Mouse (Mus musculus): ENCODE data around the gene Fgfr2. TPM values are rescaled to one million over a fixed set of nuclear protein-coding genes. Genes with fewer than 3 reads are reported as not detected.
A peak's percentile ranks its signal among the peaks of the same experiment; 100 is the strongest.

The Fgfr2 gene
- total RNA-seq, 2 experiments from 2014 or later: 1.7 to 3.7 TPM

DNA sequence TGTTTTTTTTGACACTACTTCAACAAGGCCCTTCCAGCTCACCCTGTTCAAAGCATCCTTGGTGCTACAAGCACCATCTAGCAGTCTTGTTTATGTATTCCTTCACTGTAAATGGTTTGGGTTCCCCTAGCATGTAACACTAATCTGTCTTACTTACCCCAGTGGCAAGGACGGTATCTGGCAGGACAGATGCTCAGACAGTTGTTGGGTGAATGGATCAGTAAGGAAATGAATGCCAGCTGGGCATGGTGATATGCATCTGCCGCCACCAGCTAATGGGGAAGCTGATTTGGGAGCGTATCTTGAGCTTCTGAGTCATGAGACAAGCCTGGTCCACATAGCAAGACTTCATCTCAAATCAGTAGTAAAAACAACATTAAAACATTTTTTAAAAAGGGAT lies 2744.8 kb downstream of the Fgfr2 start:
- ATAC-seq (replicated peaks; ENCODE audit: low FRiP score, poor library complexity, severe bottlenecking): no peak

DNA sequence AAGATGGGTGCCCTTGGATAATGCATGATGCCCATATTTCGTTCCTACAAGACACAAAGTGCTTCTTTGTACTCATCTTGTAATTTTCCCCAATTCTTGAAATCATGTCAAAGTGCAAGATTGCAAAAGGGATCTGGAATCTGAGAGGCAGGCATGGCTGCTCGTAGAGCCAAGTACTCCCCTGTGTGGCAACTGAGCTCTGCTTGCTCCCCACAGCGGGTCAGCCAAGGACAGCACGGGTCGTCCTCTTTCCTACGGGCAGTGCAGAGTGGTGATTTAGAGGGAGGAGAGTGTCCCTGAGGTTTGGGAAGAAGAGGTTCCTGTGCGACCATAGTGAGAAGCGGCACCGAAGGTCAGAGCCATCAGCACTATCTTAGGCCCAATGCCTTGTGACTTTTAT lies 2748.8 kb downstream of the Fgfr2 start:
- no peak for ATAC-seq (replicated peaks; ENCODE audit: low FRiP score, poor library complexity, severe bottlenecking)

- ATAC-seq (replicated peaks; ENCODE audit: low FRiP score, poor library complexity, severe bottlenecking): no peak
These were observed 2754.1 kb downstream of the Fgfr2 start for GRCm38 (mm10) chr7:130368827-130369641.

- ATAC-seq (replicated peaks; ENCODE audit: low FRiP score, poor library complexity, severe bottlenecking): no peak
These were observed 2754.9 kb downstream of the Fgfr2 start for GRCm38 (mm10) chr7:130368036-130368826.

DNA sequence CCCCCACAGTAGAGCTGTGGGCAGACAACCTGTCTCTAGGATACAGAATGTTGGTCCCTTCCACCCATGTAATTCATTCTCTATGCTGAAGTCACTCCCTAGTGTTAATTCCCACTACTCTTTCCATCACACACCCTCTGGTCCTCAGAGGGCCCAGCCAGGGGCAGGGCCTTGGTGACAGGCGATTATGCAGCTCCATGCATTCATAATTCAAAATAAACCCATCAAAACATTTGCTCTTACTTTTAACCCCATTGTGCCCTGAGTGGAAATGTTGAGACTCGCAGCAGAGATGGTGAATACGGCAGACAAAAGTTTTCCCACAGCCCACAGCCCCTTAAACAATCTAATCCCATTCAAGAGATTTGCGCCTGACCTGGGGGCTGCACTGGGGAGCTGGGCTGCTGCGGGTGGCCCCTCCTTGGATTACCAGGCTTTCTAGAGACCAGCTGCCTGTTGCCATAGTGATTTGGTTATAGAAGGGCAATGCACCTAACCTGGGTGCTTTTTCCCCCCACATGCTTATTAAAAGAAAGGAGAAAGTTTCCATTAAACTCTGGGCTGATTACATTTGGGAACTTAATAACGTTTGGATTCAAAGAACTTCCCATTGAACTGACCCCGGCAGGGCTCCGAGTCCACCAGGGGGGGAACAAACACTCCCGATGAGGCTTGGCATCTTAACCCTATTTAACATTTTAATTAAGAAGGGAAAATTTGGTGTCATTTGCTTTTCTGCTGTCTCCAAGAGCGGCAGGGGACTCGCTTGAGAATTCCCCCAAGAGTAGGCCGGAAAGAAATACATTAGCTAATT lies 2755.7 kb downstream of the Fgfr2 start:
- no peak for ATAC-seq (replicated peaks; ENCODE audit: low FRiP score, poor library complexity, severe bottlenecking)

- no peak for ATAC-seq (replicated peaks; ENCODE audit: low FRiP score, poor library complexity, severe bottlenecking)
These were observed 2757.4 kb downstream of the Fgfr2 start for GRCm38 (mm10) chr7:130365711-130366110.

GRCm38 (mm10) chr7:130340412-130341152 lies 2782.6 kb downstream of the Fgfr2 start:
- ATAC-seq (replicated peaks; ENCODE audit: low FRiP score, poor library complexity, severe bottlenecking): no peak

- no peak for ATAC-seq (replicated peaks; ENCODE audit: low FRiP score, poor library complexity, severe bottlenecking)
These were observed 2785.5 kb downstream of the Fgfr2 start for GRCm38 (mm10) chr7:130337601-130338000.

DNA sequence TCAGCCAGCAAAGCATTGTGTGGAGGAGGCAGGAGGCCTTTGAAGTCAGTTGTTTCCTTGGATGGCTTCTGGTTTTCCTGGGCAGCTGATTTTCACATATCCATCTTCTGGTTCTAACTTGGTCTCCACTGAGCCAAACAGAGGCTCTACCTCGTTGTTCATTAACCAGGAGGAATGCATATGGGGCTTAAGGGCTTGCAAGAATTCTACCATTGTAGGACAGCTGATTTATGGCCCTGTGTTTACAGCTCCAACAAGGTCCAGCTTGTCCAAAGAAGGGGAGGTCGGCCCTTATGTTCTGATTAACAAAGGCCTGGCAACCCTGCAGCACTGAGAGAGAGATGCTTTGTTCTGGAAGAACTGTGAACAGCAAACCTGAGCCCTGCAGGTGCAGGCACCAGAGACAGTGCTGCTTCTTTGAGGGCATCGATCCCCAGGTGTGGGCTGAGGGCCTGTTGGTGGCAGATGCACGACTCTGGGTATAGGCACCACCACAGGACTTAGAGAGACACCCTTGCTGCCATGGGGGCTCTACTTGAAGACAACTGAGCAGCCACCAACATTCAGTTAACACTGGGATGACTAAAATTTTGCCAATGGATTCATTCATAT lies 2787.6 kb downstream of the Fgfr2 start:
- ATAC-seq (replicated peaks; ENCODE audit: low FRiP score, poor library complexity, severe bottlenecking): no peak

DNA sequence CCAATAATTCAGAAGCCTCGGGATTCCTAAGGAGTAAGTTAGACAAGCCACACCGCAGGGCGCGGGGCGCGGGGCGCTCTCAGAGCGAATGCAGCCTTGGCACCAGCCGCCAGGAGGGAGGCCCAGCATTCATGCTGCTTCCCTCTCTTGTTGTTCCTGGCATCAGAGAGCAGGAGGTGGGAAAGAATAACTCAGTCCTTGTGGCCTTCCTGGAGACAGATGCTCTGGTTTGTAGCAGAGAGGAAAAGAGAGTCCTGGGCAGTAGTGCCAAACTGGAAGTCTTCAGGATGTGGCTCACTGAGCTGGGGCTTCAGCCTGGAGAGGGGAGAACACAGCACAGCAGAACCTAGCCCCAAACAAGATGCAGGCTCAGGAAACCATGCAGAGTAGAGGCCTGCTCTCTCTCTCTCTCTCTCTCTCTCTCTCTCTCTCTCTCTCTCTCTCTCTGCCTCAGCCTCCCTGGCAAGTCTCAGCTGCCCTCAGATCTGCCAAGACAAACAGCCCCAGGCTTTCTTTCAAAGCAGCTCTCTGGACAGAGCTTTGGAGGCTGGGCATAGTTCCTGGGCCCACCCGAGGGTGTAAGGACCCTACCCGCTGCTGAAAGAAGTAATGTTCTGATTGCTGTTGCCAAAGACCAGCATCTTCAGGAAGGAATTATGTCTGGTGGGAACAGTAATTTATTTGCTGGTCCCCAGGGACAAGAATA lies 2790.5 kb downstream of the Fgfr2 start:
- no peak for ATAC-seq (replicated peaks; ENCODE audit: low FRiP score, poor library complexity, severe bottlenecking)

DNA sequence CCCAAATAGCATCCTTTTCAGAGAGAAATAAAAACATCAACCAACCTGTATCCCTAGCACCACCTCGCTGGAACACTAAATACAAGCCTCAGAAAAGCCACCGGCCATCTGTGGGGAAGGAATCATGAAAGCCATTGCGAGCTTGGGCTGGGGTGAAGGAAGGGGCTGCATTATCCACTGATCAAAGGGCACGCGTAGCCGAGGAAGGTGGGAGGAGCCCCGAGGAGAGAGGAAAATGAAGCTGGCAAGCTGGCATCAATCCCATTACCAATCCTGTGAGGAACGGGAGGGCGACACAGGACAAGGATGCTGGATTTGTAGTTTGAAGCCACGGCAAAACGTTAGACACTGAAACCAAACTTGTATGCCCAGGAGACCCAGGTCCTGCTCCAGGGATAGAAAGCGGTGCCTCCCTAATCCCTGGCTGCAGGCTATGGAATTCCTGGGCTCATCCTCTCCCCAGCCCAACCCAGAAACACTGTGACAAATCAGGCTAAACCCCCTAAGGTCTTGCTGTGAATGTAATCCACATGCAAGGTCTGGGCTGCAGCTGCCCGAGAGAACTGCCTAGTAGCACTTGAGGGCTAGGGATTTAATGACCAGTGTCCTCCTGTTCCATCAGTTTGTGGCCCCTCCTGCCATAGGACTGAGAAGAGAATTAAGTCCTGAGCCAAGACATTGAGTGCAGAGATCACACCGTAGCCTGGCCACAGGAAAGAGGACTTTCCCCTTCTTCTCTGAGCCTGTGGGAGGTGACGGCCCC lies 2795.4 kb downstream of the Fgfr2 start:
- no peak for ATAC-seq (replicated peaks; ENCODE audit: low FRiP score, poor library complexity, severe bottlenecking)

- ATAC-seq (replicated peaks; ENCODE audit: low FRiP score, poor library complexity, severe bottlenecking): no peak
These were observed 2797.1 kb downstream of the Fgfr2 start for GRCm38 (mm10) chr7:130325983-130326433.

DNA sequence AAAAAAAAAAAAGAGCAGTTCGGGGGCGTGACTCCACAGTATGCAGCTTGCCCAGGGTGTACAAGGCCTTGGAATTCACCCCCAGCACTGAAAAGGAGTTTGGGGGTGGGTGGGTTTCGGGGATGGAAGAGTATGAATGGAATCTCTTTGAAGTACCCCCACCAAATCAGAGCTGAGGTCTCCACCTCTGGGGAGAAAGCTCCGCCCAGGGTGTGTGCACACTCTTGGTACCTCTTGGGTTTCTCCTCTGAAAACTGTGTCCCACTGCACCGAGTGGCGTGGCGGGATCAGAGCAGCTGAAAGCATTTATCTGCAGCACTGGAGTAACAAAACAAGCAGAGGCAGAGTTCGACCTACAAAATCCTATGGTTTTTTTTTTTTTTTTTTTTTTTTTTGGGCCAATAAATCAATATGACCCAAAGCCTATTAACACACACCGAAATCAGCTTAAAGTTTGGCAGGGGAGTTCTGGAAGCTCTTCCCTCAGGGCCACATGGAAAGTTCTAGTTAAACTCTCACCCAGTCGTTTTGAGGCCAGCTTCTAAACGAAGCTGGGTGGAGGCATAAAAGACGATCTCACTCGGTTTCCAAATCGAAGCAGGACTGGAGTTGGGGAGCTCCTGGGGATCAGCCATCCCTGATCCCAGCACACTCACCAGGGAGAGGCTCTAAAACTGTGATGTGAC lies 2798.3 kb downstream of the Fgfr2 start:
- ATAC-seq (replicated peaks; ENCODE audit: low FRiP score, poor library complexity, severe bottlenecking): no peak

DNA sequence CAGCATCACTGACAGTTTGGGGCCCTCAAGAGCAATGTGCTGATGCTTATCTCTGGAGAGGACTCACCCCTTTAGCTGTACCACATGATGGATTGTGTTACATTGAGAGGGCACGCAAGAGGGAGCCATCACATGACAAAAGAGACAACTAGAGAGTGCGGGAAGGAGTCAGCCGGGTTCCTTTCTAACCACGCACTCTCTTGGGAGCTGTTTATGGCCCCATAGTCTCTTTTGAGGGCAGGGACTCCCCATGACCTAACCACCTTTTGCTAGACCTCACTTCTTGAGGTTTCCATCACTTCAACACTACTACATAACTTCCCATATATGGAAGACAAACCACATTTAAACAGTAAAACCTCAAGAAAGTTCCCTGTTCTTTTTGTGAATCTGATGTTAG lies 2799.4 kb downstream of the Fgfr2 start:
- ATAC-seq (replicated peaks; ENCODE audit: low FRiP score, poor library complexity, severe bottlenecking): no peak

DNA sequence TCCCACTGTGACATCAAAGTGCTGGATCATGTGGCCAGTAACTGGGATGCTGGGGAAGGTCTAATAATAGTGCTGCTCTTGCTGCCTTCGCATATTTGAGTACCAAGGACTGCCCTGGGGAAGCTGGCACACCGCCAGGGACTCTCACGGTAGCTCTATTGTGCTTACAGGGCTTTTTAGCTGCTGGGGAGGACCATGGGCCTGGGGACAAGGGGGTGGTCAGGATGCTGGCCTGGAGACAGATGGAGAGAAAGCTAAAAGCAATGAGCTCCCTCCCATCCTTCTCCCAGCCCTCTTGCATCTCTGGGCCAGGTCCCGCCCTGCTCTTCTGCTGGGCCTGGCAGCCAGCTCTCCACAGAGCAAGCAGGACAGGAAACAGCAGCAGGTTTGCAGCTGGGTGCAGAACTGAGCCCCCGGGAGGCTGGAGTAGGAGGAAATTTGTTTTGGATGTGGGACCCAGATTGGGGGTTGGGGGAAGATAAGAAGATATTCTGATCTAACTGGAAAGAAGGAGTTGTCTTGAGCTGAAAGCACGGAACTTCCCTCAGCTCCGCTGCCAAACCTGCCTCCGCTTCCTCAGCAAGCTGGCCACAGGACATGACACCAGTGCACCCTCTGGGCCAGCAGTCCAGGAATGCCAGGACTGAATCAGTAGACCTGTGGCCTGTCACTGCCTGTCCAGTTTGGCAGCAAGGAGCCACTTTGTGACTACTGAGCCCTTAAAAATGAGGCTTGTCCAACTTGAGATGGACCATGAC lies 2803.2 kb downstream of the Fgfr2 start:
- ATAC-seq (replicated peaks; ENCODE audit: low FRiP score, poor library complexity, severe bottlenecking): 0 out of 2 replicates have a peak, but pooled peaks have one; percentile 19

DNA sequence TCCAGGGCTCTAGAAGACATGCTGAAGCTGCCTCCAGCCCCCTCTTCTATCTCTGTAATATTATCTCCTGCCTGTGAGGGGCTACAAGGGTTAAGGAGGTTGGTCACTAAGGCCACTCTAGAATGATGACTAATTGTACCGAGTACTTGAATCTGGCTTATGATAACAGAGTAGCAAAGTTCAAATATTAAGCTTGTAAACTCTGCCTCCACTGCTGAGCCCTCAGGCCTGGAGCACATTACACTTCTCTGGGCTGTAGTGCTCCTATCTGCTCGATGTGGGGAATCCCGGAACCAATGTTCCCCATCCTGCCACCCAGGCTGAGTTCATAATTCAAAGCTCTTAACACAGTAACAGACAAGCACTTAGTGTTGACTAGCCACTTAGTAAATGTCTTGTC lies 2806.9 kb downstream of the Fgfr2 start:
- ATAC-seq (replicated peaks; ENCODE audit: low FRiP score, poor library complexity, severe bottlenecking): no peak

DNA sequence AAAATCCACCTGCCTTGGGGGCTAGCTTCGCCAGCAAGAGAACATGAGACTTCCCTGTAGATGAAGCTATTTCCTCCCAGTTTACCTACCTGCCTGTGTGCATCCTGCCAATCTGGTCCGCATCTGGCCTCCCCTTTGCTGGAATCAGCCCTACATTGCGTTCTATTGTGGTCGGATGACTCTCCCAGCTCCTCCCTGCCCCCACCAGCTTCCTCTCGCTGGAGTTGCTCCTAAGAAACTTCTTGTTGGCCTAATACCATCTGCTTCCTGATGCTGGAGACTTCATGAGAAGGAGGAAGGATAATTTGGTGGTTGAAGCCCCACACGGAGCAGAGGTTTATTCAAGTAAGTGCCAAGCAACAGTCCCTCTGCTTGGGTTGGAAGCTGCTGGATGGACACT lies 2807.9 kb downstream of the Fgfr2 start:
- ATAC-seq (replicated peaks; ENCODE audit: low FRiP score, poor library complexity, severe bottlenecking): no peak
